ENCODE assay signal across 11 mouse cellular contexts in genomic region chr10:105571019-105571418, GRCm38 (mm10). TPM values are rescaled to one million over a fixed set of nuclear protein-coding genes. Genes with fewer than 3 reads are reported as not detected.
DNase-seq lines count a peak whose midpoint lies in the region; ATAC-seq and TF ChIP-seq lines count a peak whose summit lies in the region.
"Had no signal": no experiment of that assay in that cellular context is flagged by ENCODE, and none has a peak within 500 bp of the region (broad histone marks: within the 10 kb centered on the region; RNA-seq: fewer than 3 reads in every experiment).

No protein-coding gene starts in this region.

- DNase-seq in cerebellum, adult 2 months, result peak in 1 of 2 experiments; percentile 35
- DNase-seq in cerebellum, adult 9-11 months, result no peak
- DNase-seq in kidney, postnatal 25 days, result no peak
- DNase-seq in adrenal gland, adult 18-20 months (ENCODE audit: low spot score in 2 of 2), result no peak
- no peak for DNase-seq in kidney, adult 9 months
- DNase-seq: layer of hippocampus, adult 9-11 months; lung, postnatal 4 days; right cerebral cortex, postnatal 25 days had no signal

- no peaks in the 10 kb centered on the region for H3K27me3 ChIP-seq in cerebellum, adult 2 months (ENCODE audit: control insufficient read depth, insufficient read depth, low read length)
- H3K27me3 ChIP-seq in kidney, embryonic 14.5 days (ENCODE audit: control insufficient read depth, insufficient read depth, low read length), result no peaks in the 10 kb centered on the region
- no peaks in the 10 kb centered on the region; the same call in 1 of the 2 replicates for H3K27me3 ChIP-seq in hindbrain, embryonic 16.5 days (replicated peaks; ENCODE audit: control insufficient read depth, insufficient read depth, low read length)
- H3K27me3 ChIP-seq in midbrain, embryonic 15.5 days (replicated peaks), result no peaks in the 10 kb centered on the region

- peak overlapping the region; percentile 1 for H3K4me3 ChIP-seq in cerebellum, adult 2 months (replicated peaks; ENCODE audit: insufficient read depth, low read depth, low read length)
- H3K4me3 ChIP-seq in kidney, embryonic 14.5 days (ENCODE audit: low read length), result peak overlapping the region; percentile 5; the same call in 1 of the 2 replicates
- H3K4me3 ChIP-seq in hindbrain, embryonic 16.5 days (ENCODE audit: low read length), result peak overlapping the region; percentile 15
- H3K4me3 ChIP-seq in midbrain, embryonic 15.5 days, result 0 out of 2 replicates have a peak overlapping the region, but pooled peaks have one; percentile 10

- ATAC-seq in kidney, embryonic 14.5 days (ENCODE audit: low FRiP score, low TSS enrichment), result no peak
- ATAC-seq in hindbrain, embryonic 16.5 days, result no peak
- no peak for ATAC-seq in midbrain, embryonic 15.5 days (replicated peaks)

- TF ChIP-seq POLR2A in cerebellum, adult 2 months (IDR thresholded peaks at IDR 0.05; ENCODE audit: borderline replicate concordance, insufficient read depth, low read length), result no peak

- no peaks in the 10 kb centered on the region for H3K36me3 ChIP-seq in kidney, embryonic 14.5 days (ENCODE audit: control insufficient read depth, insufficient read depth, low read length)
- no peaks in the 10 kb centered on the region for H3K36me3 ChIP-seq in hindbrain, embryonic 16.5 days (ENCODE audit: control insufficient read depth, insufficient read depth, low read length)
- H3K36me3 ChIP-seq in midbrain, embryonic 15.5 days (replicated peaks), result no peaks in the 10 kb centered on the region

- no peaks in the 10 kb centered on the region for H3K9me3 ChIP-seq in kidney, embryonic 14.5 days (ENCODE audit: control insufficient read depth, low read length)
- no peaks in the 10 kb centered on the region for H3K9me3 ChIP-seq in hindbrain, embryonic 16.5 days (ENCODE audit: control insufficient read depth, low read length)
- no peaks in the 10 kb centered on the region for H3K9me3 ChIP-seq in midbrain, embryonic 15.5 days

- no peak for TF ChIP-seq CTCF in cerebellum, adult 2 months (IDR thresholded peaks at IDR 0.05; ENCODE audit: borderline replicate concordance, insufficient read depth, low read depth, low read length)

- 42% methylated on average over 8 of the region's 8 CpGs for WGBS in cerebellum, adult 2 months
- 64% methylated on average over 8 of the region's 8 CpGs for WGBS in kidney, embryonic 14.5 days
- WGBS in hindbrain, embryonic 16.5 days, result 61% methylated on average over 8 of the region's 8 CpGs
- WGBS in midbrain, embryonic 15.5 days, result 64% methylated on average over 8 of the region's 8 CpGs

- H3K9ac ChIP-seq in kidney, embryonic 14.5 days (ENCODE audit: low read depth, low read length), result no peak overlapping the region
- H3K9ac ChIP-seq in hindbrain, embryonic 16.5 days (ENCODE audit: low read depth, low read length), result no peak overlapping the region
- H3K9ac ChIP-seq in midbrain, embryonic 15.5 days, result no peak overlapping the region

- peak overlapping the region; percentile 85; the same call in 1 of the 2 replicates for H3K4me2 ChIP-seq in kidney, embryonic 14.5 days (replicated peaks; ENCODE audit: low read depth, low read length)
- peak overlapping the region; percentile 45 for H3K4me2 ChIP-seq in hindbrain, embryonic 16.5 days (ENCODE audit: low read length)
- H3K4me2 ChIP-seq in midbrain, embryonic 15.5 days, result peak overlapping the region; percentile 59

- H3K27ac ChIP-seq in cerebellum, adult 2 months (ENCODE audit: insufficient read depth, low read length), result no peak overlapping the region
- no peak overlapping the region for H3K27ac ChIP-seq in kidney, embryonic 14.5 days (ENCODE audit: low read depth, low read length)
- H3K27ac ChIP-seq in hindbrain, embryonic 16.5 days (ENCODE audit: low read depth, low read length), result no peak overlapping the region
- H3K27ac ChIP-seq in midbrain, embryonic 15.5 days, result no peak overlapping the region

- peaks cover 23% of the 10 kb centered on the region; the same call in 1 of the 2 replicates for H3K4me1 ChIP-seq in cerebellum, adult 2 months (ENCODE audit: control insufficient read depth, insufficient read depth, low read length)
- H3K4me1 ChIP-seq in kidney, embryonic 14.5 days (ENCODE audit: control insufficient read depth, insufficient read depth, low read length), result peaks cover 11% of the 10 kb centered on the region
- H3K4me1 ChIP-seq in hindbrain, embryonic 16.5 days (ENCODE audit: control insufficient read depth, insufficient read depth, low read depth, low read length), result peaks cover 10% of the 10 kb centered on the region
- peaks cover 17% of the 10 kb centered on the region for H3K4me1 ChIP-seq in midbrain, embryonic 15.5 days

RNA-seq across cellular contexts. Expression of gene Tmtc2, which starts 3.2 kb away (rescaled TPM):
- polyA plus RNA-seq in cerebellum, adult 2 months (2012; rRNA removed), result 16.3 and 16.7 TPM in 2 replicates
- polyA plus RNA-seq in kidney, embryonic 14.5 days (2014; fragmentation: Nextera tagmentation; extraction: Ambion mirVana), result 9.6 and 10.6 TPM in 2 replicates
- 7.2 and 7.3 TPM in 2 replicates for polyA plus RNA-seq in hindbrain, embryonic 16.5 days (2015; fragmentation: Nextera tagmentation; extraction: Ambion mirVana)
- polyA plus RNA-seq in midbrain, embryonic 15.5 days (2015; fragmentation: Nextera tagmentation; extraction: Ambion mirVana), result 8.5 and 8.9 TPM in 2 replicates
- 1 to 10 TPM; 3.0 to 5.2 TPM for total RNA-seq in adrenal gland, adult 18-20 months (2021)
